Mouse (Mus musculus) ovary, postnatal 36 days (tissue): ENCODE data around the gene Gcm1.

Source experiments
- DNase-seq: peaks from one replicate; pipeline ENCODE4 v3.0.0; 2022; ENCODE audit warnings: low spot score, mixed read lengths

The Gcm1 gene

GRCm38 (mm10) chr9:78051677-78052076 lies at the start of gene Gcm1:
Gene Gcm1, plus strand, starts transcription at chr9:78051924.
- DNase-seq, result no peak

GRCm38 (mm10) chr9:78003278-78003677 lies 48.4 kb upstream of the Gcm1 start:
- no peak for DNase-seq

- DNase-seq, result no peak
Observed at GRCm38 (mm10) chr9:78005481-78005880, 46.2 kb upstream of the Gcm1 start.

- DNase-seq, result peak; percentile 92
Observed at GRCm38 (mm10) chr9:78006209-78007001, 45.3 kb upstream of the Gcm1 start.

GRCm38 (mm10) chr9:78009382-78009781 lies 42.3 kb upstream of the Gcm1 start:
- DNase-seq, result no peak

- no peak for DNase-seq
Observed at GRCm38 (mm10) chr9:78010187-78010586, 41.5 kb upstream of the Gcm1 start.

- no peak for DNase-seq
Observed at GRCm38 (mm10) chr9:78010707-78011106, 41.0 kb upstream of the Gcm1 start.

GRCm38 (mm10) chr9:78012066-78012465 lies 39.7 kb upstream of the Gcm1 start:
- no peak for DNase-seq

GRCm38 (mm10) chr9:78012681-78013080 lies 39.0 kb upstream of the Gcm1 start:
- DNase-seq, result no peak

GRCm38 (mm10) chr9:78013813-78014212 lies 37.9 kb upstream of the Gcm1 start:
- DNase-seq, result no peak

- DNase-seq, result no peak
Observed at GRCm38 (mm10) chr9:78015816-78016215, 35.9 kb upstream of the Gcm1 start.

GRCm38 (mm10) chr9:78016288-78016687 lies 35.4 kb upstream of the Gcm1 start:
- no peak for DNase-seq

GRCm38 (mm10) chr9:78021256-78021655 lies 30.5 kb upstream of the Gcm1 start:
- peak; percentile 67 for DNase-seq

GRCm38 (mm10) chr9:78022187-78022945 lies 29.4 kb upstream of the Gcm1 start:
- DNase-seq, result peak; percentile 37

GRCm38 (mm10) chr9:78024823-78025222 lies 26.9 kb upstream of the Gcm1 start:
- DNase-seq, result peak; percentile 56

- no peak for DNase-seq
Observed at GRCm38 (mm10) chr9:78027099-78027498, 24.6 kb upstream of the Gcm1 start.

GRCm38 (mm10) chr9:78030835-78031456 lies 20.8 kb upstream of the Gcm1 start:
- DNase-seq, result no peak

GRCm38 (mm10) chr9:78032930-78033329 lies 18.8 kb upstream of the Gcm1 start:
- DNase-seq, result no peak

- no peak for DNase-seq
Observed at GRCm38 (mm10) chr9:78035296-78035695, 16.4 kb upstream of the Gcm1 start.

GRCm38 (mm10) chr9:78035831-78036230 lies 15.9 kb upstream of the Gcm1 start:
- DNase-seq, result no peak

- DNase-seq, result peak; percentile 80
Observed at GRCm38 (mm10) chr9:78038755-78039489, 12.8 kb upstream of the Gcm1 start.

- no peak for DNase-seq
Observed at GRCm38 (mm10) chr9:78045171-78045570, 6.6 kb upstream of the Gcm1 start.
